Mouse (Mus musculus) spleen, adult 18-20 months (tissue): ENCODE measurements around the gene Zglp1.

Source experiments
- DNase-seq, 2 experiments: peaks; one replicate each; pipeline ENCODE4 v3.0.0; 2022; ENCODE audit warnings: mixed read lengths in 2 of 2

Gene Zglp1

DNA sequence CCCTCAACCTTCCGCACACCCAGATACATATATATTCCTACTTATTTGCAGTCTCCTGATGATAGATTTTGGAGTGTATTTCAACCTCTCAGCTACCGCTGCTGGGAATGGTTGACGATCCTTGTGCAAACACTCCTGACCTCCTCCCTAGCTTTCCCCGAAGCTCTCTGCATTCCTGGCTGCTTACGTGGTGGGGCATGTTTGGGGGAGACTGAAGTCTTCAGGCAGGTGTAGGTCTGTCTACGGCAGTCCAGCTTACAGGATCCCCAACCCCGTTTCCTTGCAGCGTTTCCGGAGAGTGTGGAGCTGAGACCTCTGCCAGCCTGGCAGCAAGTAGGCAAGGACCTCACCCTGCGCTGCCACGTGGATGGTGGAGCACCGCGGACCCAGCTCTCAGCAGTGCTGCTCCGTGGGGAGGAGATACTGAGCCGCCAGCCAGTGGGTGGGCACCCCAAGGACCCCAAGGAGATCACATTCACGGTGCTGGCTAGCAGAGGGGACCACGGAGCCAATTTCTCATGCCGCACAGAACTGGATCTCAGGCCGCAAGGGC lies 41.6 kb downstream of the Zglp1 start:
- DNase-seq = no peak

- DNase-seq = no peak
These were observed 44.2 kb downstream of the Zglp1 start for GRCm38 (mm10) chr9:21022726-21023125.

- no peak for DNase-seq
These were observed 44.6 kb downstream of the Zglp1 start for GRCm38 (mm10) chr9:21022288-21022687.

DNA sequence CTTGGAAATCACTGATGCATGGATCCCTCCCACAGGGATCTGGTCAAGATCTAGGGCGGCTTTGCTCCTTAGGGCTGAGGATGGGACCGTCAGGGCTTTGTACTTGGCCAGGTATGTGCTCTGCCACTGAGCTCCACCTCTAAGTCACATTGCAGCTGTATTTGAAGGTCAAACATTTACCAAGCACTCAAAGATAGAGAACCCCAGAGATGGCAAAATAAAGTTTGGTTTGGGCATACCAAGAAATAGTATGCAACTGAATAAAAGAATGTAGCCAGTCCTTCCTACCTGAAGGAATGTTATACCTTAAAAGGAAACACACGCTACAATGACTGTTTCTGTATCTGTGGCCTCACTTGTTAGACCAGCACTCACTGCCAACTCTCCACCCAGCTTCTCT lies 45.5 kb downstream of the Zglp1 start:
- DNase-seq = no peak

DNA sequence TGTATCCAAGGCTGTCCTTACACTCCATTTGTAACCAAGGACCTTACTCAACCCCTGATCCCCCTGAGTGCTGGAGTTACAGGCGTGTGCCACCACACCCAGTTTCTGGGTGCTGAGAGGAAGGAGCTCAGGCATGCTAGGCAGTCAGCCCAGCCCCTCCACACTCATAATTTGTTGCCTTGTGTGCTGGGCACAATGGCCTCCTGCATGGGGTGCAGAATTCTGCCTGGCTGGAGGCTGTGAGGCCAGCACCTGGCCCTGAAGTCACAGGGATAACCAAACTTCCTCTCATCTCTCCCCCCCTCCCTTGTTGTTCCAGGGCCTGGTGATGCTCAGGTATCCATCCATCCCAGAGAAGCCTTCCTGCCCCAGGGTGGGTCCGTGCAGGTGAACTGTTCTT lies 48.3 kb downstream of the Zglp1 start:
- no peak for DNase-seq

DNA sequence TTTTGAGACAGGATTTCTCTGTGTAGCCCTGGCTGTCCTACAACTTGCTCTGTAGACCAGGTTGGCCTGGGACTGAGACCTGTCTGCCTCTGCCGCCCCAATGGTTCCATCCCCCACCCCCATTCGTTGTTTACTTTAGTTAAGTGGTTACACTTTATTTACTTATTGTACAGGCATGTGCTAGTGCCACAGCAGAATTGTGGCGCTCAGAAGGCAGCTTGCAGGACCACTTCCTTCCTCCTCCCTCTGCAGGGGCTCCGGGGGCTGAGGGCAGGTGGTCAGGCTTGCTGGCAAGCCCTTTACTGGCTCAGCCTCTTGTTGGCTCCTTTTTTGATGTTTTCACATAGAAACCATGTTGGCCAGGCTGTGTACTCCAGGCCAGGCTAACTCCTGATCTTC lies 49.7 kb downstream of the Zglp1 start:
- peak in 1 of 2 experiments; percentile 35 for DNase-seq

DNA sequence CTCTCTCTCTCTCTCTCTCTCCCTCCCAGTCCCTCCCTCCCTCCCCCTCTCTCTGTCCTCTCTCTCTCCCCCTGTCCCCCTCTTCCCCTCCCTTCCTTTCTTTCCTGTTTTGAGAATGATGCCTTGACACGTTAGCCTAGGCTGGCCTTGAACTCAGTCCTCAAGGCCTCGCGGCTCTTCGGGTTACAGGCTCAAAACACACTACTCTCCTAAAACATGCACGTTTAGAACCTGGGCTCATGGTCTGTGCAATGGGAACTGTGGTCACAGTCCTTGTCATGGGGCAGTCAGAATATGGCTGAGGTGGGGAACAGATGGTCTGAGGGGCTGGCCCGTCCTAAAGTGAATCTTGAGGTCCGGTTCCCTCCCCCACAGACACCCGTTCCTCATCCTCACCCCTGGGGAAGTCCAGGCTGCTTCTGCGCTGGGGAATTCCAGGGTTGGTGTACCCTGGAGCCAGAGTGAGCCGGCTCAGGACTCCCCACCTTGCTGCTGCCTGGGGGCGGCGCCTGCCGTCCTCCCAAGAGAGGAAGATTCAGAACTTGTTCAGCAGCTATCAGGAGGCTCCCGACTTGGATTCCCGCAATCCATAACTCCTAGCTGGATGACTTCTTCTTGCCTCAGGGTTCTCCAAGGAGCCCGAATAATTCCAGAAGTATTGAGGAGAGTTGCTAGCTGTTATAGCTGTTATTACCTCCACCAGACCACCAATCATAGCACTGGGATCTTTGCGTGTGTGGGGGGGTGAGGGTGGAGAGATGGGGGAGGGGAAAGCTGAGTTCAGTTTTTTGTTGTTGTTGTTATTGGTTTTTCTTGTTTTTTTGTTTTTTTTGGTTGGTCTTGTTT lies 50.3 kb downstream of the Zglp1 start:
- DNase-seq = peak; percentile 37 to 47

DNA sequence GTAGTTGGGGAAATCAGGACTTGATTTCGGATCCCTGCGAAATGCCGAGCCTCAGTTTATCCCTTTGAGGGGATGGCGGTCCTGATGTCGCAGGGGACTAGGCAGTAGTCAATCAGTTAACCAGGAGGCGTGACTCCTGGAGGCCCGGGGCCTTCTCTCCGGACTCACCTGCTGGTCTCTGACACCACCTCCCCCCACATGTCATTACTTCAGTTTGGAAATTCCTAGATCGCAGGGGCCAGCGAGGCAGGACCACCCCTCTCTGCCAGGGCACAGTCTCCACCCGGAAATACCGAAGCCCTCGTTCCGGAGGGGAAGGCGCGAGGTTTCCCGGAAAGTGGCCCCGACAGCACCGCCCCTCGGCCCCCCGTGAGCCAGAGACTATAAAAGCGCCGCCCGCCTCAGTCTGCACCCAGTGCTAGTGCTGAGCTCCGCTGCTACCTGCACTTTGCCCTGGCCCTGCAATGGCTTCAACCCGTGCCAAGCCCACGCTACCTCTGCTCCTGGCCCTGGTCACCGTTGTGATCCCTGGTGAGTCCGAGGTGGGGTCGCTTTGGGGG lies 51.2 kb downstream of the Zglp1 start, which contains the start of gene Icam1:
Gene Icam1 (plus strand): TSS at position 415 of the 560 bp plus-strand sequence.
- peak; percentile 83 to 88 for DNase-seq

DNA sequence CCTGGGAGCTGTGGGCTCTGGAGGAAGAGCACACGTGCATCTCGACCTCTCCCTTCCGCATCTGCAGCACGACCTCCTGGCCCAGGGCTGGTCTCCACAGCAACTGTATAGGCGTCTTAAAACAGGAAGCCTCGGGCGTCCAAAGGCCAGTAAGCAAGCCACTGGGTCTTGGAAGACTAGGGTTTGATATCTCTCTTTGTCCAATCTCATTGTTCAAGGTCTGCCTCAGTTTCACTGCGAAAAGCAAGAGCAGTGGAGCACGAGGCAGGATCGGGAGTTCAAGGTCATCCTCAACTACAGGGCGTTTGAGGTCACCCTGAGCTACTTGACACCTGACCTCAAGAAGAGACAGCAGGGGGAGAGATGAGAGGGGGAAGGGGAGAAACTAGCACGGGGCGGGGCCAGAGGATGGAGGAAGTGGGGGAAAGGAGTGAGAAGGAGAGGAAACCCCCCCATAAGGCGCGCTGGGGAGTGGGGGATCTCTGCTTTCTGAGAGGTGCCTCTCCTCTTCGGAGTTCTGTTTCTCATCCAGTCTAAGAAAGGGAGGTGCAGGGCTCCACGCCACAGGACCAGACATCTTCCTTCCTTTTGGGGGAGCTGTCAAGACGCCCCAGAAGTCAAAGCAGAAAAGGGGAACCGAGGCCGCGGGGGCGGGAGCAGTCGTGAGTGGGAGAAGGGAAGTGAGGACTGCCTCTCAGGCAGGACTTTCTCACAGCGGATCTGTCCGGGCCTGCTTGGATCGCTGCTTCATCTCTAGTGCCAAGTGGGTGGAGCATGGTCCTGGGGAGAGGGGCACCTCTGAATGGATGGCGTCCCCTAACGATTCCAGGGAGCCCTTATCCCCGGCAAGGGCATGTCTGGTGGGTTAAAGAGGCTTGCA lies 52.0 kb downstream of the Zglp1 start:
- DNase-seq = peak; percentile 80 to 85
